Mouse (Mus musculus): ENCODE results near the gene Stxbp3. TPM values are rescaled to one million over a fixed set of nuclear protein-coding genes. Genes with fewer than 3 reads are reported as not detected.

Stxbp3 gene
- polyA plus RNA-seq, 1 experiment from 2014 or later: 21.4 TPM

- H3K27ac ChIP-seq: no peak overlapping the region
- 96% methylated on average over 6 of the region's 6 CpGs for WGBS
- peaks cover 6% of the 10 kb centered on the region; the same call in 1 of the 2 replicates for H3K36me3 ChIP-seq
- no peak for ATAC-seq (ENCODE audit: low FRiP score, low read depth)
- no peak overlapping the region for H3K4me2 ChIP-seq (replicated peaks)
- H3K27me3 ChIP-seq (replicated peaks): no peaks in the 10 kb centered on the region
- H3K9me3 ChIP-seq: no peaks in the 10 kb centered on the region
- no peaks in the 10 kb centered on the region for H3K4me1 ChIP-seq
- H3K9ac ChIP-seq: no peak overlapping the region
- H3K4me3 ChIP-seq: no peak overlapping the region
These were observed 8.6 kb downstream of the Stxbp3 start for GRCm38 (mm10) chr3:108831750-108832149.

GRCm38 (mm10) chr3:108830493-108830892, 9.8 kb downstream of the Stxbp3 start:
- Histone ChIP-seq H3K4me3 (no peak overlapping the region), H3K27ac (no peak overlapping the region), H3K36me3 (peaks cover 6% of the 10 kb centered on the region), H3K9ac (no peak overlapping the region), H3K27me3 (replicated peaks) (no peaks in the 10 kb centered on the region), H3K4me2 (replicated peaks) (no peak overlapping the region), H3K9me3 (no peaks in the 10 kb centered on the region), H3K4me1 (no peaks in the 10 kb centered on the region)
- no peak for ATAC-seq (ENCODE audit: low FRiP score, low read depth)
- 90% methylated on average over 11 of the region's 11 CpGs for WGBS

GRCm38 (mm10) chr3:108815631-108816030, 24.7 kb downstream of the Stxbp3 start:
- peaks cover 6% of the 10 kb centered on the region; the same call in 1 of the 2 replicates for H3K36me3 ChIP-seq
- H3K4me1 ChIP-seq: no peaks in the 10 kb centered on the region
- no peak for ATAC-seq (ENCODE audit: low FRiP score, low read depth)
- H3K9ac ChIP-seq: no peak overlapping the region
- no peak overlapping the region for H3K4me2 ChIP-seq (replicated peaks)
- no peaks in the 10 kb centered on the region for H3K9me3 ChIP-seq
- H3K27ac ChIP-seq: no peak overlapping the region
- H3K27me3 ChIP-seq (replicated peaks): no peaks in the 10 kb centered on the region
- H3K4me3 ChIP-seq: no peak overlapping the region
- WGBS: 83% methylated on average over 4 of the region's 4 CpGs

- peaks cover 4% of the 10 kb centered on the region; the same call in 1 of the 2 replicates for H3K36me3 ChIP-seq
- H3K4me3 ChIP-seq: no peak overlapping the region
- WGBS: 83% methylated on average over 4 of the region's 4 CpGs
- no peaks in the 10 kb centered on the region for H3K27me3 ChIP-seq (replicated peaks)
- no peaks in the 10 kb centered on the region for H3K4me1 ChIP-seq
- ATAC-seq (ENCODE audit: low FRiP score, low read depth): no peak
- no peak overlapping the region for H3K9ac ChIP-seq
- no peaks in the 10 kb centered on the region for H3K9me3 ChIP-seq
- H3K4me2 ChIP-seq (replicated peaks): no peak overlapping the region
- H3K27ac ChIP-seq: no peak overlapping the region
These were observed 29.5 kb downstream of the Stxbp3 start for GRCm38 (mm10) chr3:108810747-108811263.

- Histone ChIP-seq H3K27me3 (replicated peaks) (no peaks in the 10 kb centered on the region), H3K4me3 (no peak overlapping the region), H3K36me3 (peaks cover 31% of the 10 kb centered on the region), H3K4me2 (replicated peaks) (no peak overlapping the region), H3K27ac (no peak overlapping the region), H3K9ac (no peak overlapping the region), H3K4me1 (no peaks in the 10 kb centered on the region), H3K9me3 (no peaks in the 10 kb centered on the region)
- WGBS: 90% methylated on average over 5 of the region's 5 CpGs
- ATAC-seq (ENCODE audit: low FRiP score, low read depth): no peak
These were observed 34.7 kb downstream of the Stxbp3 start for GRCm38 (mm10) chr3:108805622-108806021.

- no peak overlapping the region for H3K4me2 ChIP-seq (replicated peaks)
- H3K4me3 ChIP-seq: no peak overlapping the region
- peaks cover 39% of the 10 kb centered on the region for H3K36me3 ChIP-seq
- H3K9ac ChIP-seq: no peak overlapping the region
- no peaks in the 10 kb centered on the region for H3K27me3 ChIP-seq (replicated peaks)
- H3K27ac ChIP-seq: no peak overlapping the region
- WGBS: 86% methylated on average over 2 of the region's 2 CpGs
- H3K4me1 ChIP-seq: no peaks in the 10 kb centered on the region
- no peak for ATAC-seq (ENCODE audit: low FRiP score, low read depth)
- no peaks in the 10 kb centered on the region for H3K9me3 ChIP-seq
These were observed 42.0 kb downstream of the Stxbp3 start for GRCm38 (mm10) chr3:108798375-108798774.

- WGBS: 93% methylated on average over 6 of the region's 6 CpGs
- Histone ChIP-seq H3K9ac (no peak overlapping the region), H3K9me3 (no peaks in the 10 kb centered on the region), H3K4me3 (no peak overlapping the region), H3K27ac (no peak overlapping the region), H3K4me1 (no peaks in the 10 kb centered on the region), H3K27me3 (replicated peaks) (no peaks in the 10 kb centered on the region), H3K4me2 (replicated peaks) (no peak overlapping the region), H3K36me3 (peaks cover 32% of the 10 kb centered on the region)
- no peak for ATAC-seq (ENCODE audit: low FRiP score, low read depth)
These were observed 42.6 kb downstream of the Stxbp3 start for GRCm38 (mm10) chr3:108797723-108798122.

- Histone ChIP-seq H3K27me3 (replicated peaks) (no peaks in the 10 kb centered on the region), H3K9me3 (no peaks in the 10 kb centered on the region), H3K27ac (no peak overlapping the region), H3K9ac (no peak overlapping the region), H3K4me1 (no peaks in the 10 kb centered on the region), H3K4me3 (no peak overlapping the region), H3K4me2 (replicated peaks) (no peak overlapping the region), H3K36me3 (peaks cover 23% of the 10 kb centered on the region)
- WGBS: 92% methylated on average over 4 of the region's 4 CpGs
- ATAC-seq (ENCODE audit: low FRiP score, low read depth): no peak
These were observed 43.9 kb downstream of the Stxbp3 start for GRCm38 (mm10) chr3:108796386-108796785.

- Histone ChIP-seq H3K4me1 (no peaks in the 10 kb centered on the region), H3K9me3 (no peaks in the 10 kb centered on the region), H3K36me3 (peaks cover 18% of the 10 kb centered on the region), H3K27ac (no peak overlapping the region), H3K9ac (no peak overlapping the region), H3K27me3 (replicated peaks) (no peaks in the 10 kb centered on the region), H3K4me3 (no peak overlapping the region), H3K4me2 (replicated peaks) (no peak overlapping the region)
- WGBS: 90% methylated on average over 7 of the region's 7 CpGs
- no peak for ATAC-seq (ENCODE audit: low FRiP score, low read depth)
These were observed 44.6 kb downstream of the Stxbp3 start for GRCm38 (mm10) chr3:108795554-108796299.

GRCm38 (mm10) chr3:108794780-108795179, 45.5 kb downstream of the Stxbp3 start:
- no peak for ATAC-seq (ENCODE audit: low FRiP score, low read depth)
- no peak overlapping the region for H3K4me2 ChIP-seq (replicated peaks)
- no peak overlapping the region for H3K9ac ChIP-seq
- 92% methylated on average over 9 of the region's 9 CpGs for WGBS
- H3K4me1 ChIP-seq: no peaks in the 10 kb centered on the region
- H3K27me3 ChIP-seq (replicated peaks): no peaks in the 10 kb centered on the region
- peaks cover 13% of the 10 kb centered on the region for H3K36me3 ChIP-seq
- H3K27ac ChIP-seq: no peak overlapping the region
- H3K9me3 ChIP-seq: no peaks in the 10 kb centered on the region
- no peak overlapping the region for H3K4me3 ChIP-seq

GRCm38 (mm10) chr3:108792420-108792819, 47.9 kb downstream of the Stxbp3 start:
- Histone ChIP-seq H3K27ac (no peak overlapping the region), H3K4me1 (peaks cover 9% of the 10 kb centered on the region; the same call in 1 of the 2 replicates), H3K9ac (no peak overlapping the region), H3K4me2 (replicated peaks) (no peak overlapping the region), H3K27me3 (replicated peaks) (no peaks in the 10 kb centered on the region), H3K9me3 (no peaks in the 10 kb centered on the region), H3K4me3 (no peak overlapping the region), H3K36me3 (peaks cover 9% of the 10 kb centered on the region)
- ATAC-seq (ENCODE audit: low FRiP score, low read depth): no peak

GRCm38 (mm10) chr3:108791054-108791706, 49.1 kb downstream of the Stxbp3 start:
- peaks cover 5% of the 10 kb centered on the region for H3K36me3 ChIP-seq
- H3K4me1 ChIP-seq: peaks cover 9% of the 10 kb centered on the region; the same call in 1 of the 2 replicates
- H3K4me3 ChIP-seq: no peak overlapping the region
- WGBS: 86% methylated on average over 7 of the region's 7 CpGs
- no peak for ATAC-seq (ENCODE audit: low FRiP score, low read depth)
- no peaks in the 10 kb centered on the region for H3K27me3 ChIP-seq (replicated peaks)
- no peak overlapping the region for H3K9ac ChIP-seq
- H3K9me3 ChIP-seq: no peaks in the 10 kb centered on the region
- no peak overlapping the region for H3K4me2 ChIP-seq (replicated peaks)
- no peak overlapping the region for H3K27ac ChIP-seq
